Mouse (Mus musculus) ZHBTc4 (cell line): ENCODE results near the gene Snta1.

Source experiments
- DNase-seq: peaks from one replicate; pipeline ENCODE4 v3.0.0-alpha.2; 2011; ENCODE audit warnings: low read depth, low spot score

The Snta1 gene

GRCm38 (mm10) chr2:154422181-154422580, 14.3 kb upstream of the Snta1 start:
- DNase-seq, result no peak

GRCm38 (mm10) chr2:154420942-154421731, 13.2 kb upstream of the Snta1 start:
- DNase-seq, result peak; percentile 51

- no peak for DNase-seq
Measured at GRCm38 (mm10) chr2:154419631-154420515, 12.0 kb upstream of the Snta1 start.

- no peak for DNase-seq
Measured at GRCm38 (mm10) chr2:154418001-154418400, 10.1 kb upstream of the Snta1 start.

- DNase-seq, result peak; percentile 88
Measured at GRCm38 (mm10) chr2:154417107-154417506, 9.2 kb upstream of the Snta1 start.

GRCm38 (mm10) chr2:154412018-154412666, 4.2 kb upstream of the Snta1 start:
- DNase-seq, result peak; percentile 56

GRCm38 (mm10) chr2:154410355-154410754, 2.5 kb upstream of the Snta1 start:
- no peak for DNase-seq

GRCm38 (mm10) chr2:154407063-154407642, 746 bp downstream of the Snta1 start:
- DNase-seq, result peak; percentile 66

GRCm38 (mm10) chr2:154405447-154405994, 2.4 kb downstream of the Snta1 start:
- DNase-seq, result no peak

- no peak for DNase-seq
Measured at GRCm38 (mm10) chr2:154402811-154403210, 5.1 kb downstream of the Snta1 start.

GRCm38 (mm10) chr2:154401976-154402375, 5.9 kb downstream of the Snta1 start:
- DNase-seq, result no peak

GRCm38 (mm10) chr2:154399325-154399724, 8.6 kb downstream of the Snta1 start:
- DNase-seq, result no peak

GRCm38 (mm10) chr2:154398267-154398666, 9.6 kb downstream of the Snta1 start:
- no peak for DNase-seq

GRCm38 (mm10) chr2:154396529-154396928, 11.4 kb downstream of the Snta1 start:
- no peak for DNase-seq

GRCm38 (mm10) chr2:154394602-154395001, 13.3 kb downstream of the Snta1 start:
- DNase-seq, result no peak

GRCm38 (mm10) chr2:154390180-154390964, 17.5 kb downstream of the Snta1 start:
- no peak for DNase-seq

GRCm38 (mm10) chr2:154379103-154379502, 28.8 kb downstream of the Snta1 start:
- peak; percentile 21 for DNase-seq

GRCm38 (mm10) chr2:154374807-154375601, 32.9 kb downstream of the Snta1 start:
- DNase-seq, result no peak

- DNase-seq, result peak; percentile 85
Measured at GRCm38 (mm10) chr2:154373961-154374632, 33.8 kb downstream of the Snta1 start.
